Mouse (Mus musculus): ENCODE measurements around the gene Grm4. TPM values are rescaled to one million over a fixed set of nuclear protein-coding genes. Genes with fewer than 3 reads are reported as not detected.

Gene Grm4
- polyA plus RNA-seq, 1 experiment from 2014 or later: 0.68 TPM

DNA sequence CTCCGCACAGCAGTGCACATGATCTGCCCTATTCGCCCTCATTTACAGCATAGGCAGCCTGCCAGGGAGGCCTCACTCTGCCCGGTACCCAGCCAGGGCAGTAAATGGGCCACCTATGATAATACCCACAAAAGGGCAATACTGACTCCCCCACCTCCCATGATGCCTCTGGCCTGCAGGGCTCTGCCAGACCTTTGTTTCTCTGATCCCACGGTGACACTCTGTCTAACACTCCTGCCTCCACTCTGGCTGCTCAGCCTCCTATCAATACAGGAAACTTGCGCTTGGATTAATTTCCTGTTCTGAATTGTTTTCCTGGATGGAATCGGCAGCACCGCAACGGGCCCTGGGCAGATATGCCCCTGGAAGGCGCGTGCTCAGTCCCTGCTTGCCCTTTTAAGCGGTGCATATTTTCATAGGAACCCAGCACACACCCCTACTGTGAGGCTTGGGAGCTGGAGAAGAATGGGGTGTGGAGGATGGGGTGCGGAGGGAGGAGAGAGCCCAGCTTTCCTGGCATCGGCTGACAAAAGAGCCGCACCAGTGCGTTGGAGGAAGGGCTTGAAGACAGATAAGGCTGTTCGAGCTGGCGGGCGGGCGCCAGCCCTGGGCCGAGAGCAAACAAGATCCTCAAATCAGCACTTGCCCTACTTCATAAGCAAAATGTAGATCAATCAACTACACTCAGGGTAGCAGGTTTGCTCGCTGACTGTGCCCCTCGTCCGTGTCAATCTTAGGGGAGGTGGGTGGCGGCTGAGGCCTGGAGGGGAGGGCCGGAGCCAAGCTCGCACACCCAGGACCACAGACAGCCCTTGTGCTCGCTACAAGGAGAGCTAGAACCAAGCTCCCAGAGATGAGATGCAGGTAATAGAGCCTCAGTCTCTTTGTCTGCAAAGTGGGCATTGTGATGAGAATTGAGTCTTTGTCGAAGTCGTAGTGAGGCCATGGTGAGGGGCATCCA is 40.8 kb downstream of the Grm4 start:
- Histone ChIP-seq H3K27ac (0 out of 2 replicates have a peak overlapping the region, but pooled peaks have one; percentile 20), H3K4me1 (peaks cover 8% of the 10 kb centered on the region; the same call in 1 of the 2 replicates), H3K9ac (no peak overlapping the region), H3K9me3 (no peaks in the 10 kb centered on the region), H3K36me3 (no peaks in the 10 kb centered on the region), H3K4me2 (replicated peaks) (peak overlapping the region; percentile 17), H3K4me3 (no peak overlapping the region), H3K27me3 (no peaks in the 10 kb centered on the region)
- ATAC-seq (ENCODE audit: insufficient number of reproducible peaks, insufficient read depth, low FRiP score, low TSS enrichment): no peak
- 48% methylated on average over 29 of the region's 29 CpGs for WGBS

- Histone ChIP-seq H3K36me3 (no peaks in the 10 kb centered on the region), H3K9ac (no peak overlapping the region), H3K27me3 (no peaks in the 10 kb centered on the region), H3K4me1 (peaks cover 6% of the 10 kb centered on the region; the same call in 1 of the 2 replicates), H3K4me3 (no peak overlapping the region), H3K9me3 (no peaks in the 10 kb centered on the region), H3K4me2 (replicated peaks) (no peak overlapping the region), H3K27ac (no peak overlapping the region)
- 88% methylated on average over 11 of the region's 11 CpGs for WGBS
- no peak for ATAC-seq (ENCODE audit: insufficient number of reproducible peaks, insufficient read depth, low FRiP score, low TSS enrichment)
Observed at GRCm38 (mm10) chr17:27475650-27476049, 45.6 kb downstream of the Grm4 start.

DNA sequence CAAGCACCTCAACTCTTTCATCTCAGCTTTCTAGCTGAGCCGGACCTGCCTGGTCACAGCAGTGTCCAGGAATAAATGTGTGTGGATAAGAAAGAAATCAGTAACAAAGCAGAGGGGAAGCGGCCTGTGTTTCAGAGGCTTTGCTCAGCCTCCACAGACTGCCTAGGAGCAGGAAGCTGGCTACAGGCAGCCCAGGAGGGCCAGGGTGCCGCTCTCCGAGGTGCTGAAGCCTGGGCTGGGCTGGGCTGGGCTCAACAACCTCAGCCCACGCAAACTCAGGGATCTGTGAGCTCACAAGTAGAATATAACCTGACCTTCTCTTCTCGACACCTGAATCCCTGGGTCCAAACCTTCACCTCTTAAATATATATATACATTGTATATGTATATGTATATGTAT is 54.6 kb downstream of the Grm4 start:
- no peak for ATAC-seq (ENCODE audit: insufficient number of reproducible peaks, insufficient read depth, low FRiP score, low TSS enrichment)
- Histone ChIP-seq H3K9ac (no peak overlapping the region), H3K4me3 (no peak overlapping the region), H3K36me3 (no peaks in the 10 kb centered on the region), H3K4me1 (no peaks in the 10 kb centered on the region), H3K9me3 (no peaks in the 10 kb centered on the region), H3K27ac (no peak overlapping the region), H3K4me2 (replicated peaks) (no peak overlapping the region), H3K27me3 (no peaks in the 10 kb centered on the region)
- 21% methylated on average over 6 of the region's 6 CpGs for WGBS

- Histone ChIP-seq H3K36me3 (no peaks in the 10 kb centered on the region), H3K27ac (no peak overlapping the region), H3K27me3 (no peaks in the 10 kb centered on the region), H3K4me3 (no peak overlapping the region), H3K9me3 (no peaks in the 10 kb centered on the region), H3K4me1 (no peaks in the 10 kb centered on the region), H3K9ac (no peak overlapping the region), H3K4me2 (replicated peaks) (no peak overlapping the region)
- 77% methylated on average over 8 of the region's 8 CpGs for WGBS
- ATAC-seq (ENCODE audit: insufficient number of reproducible peaks, insufficient read depth, low FRiP score, low TSS enrichment): no peak
Observed at GRCm38 (mm10) chr17:27465924-27466323, 55.3 kb downstream of the Grm4 start.

GRCm38 (mm10) chr17:27464327-27464962 is 56.8 kb downstream of the Grm4 start:
- no peak overlapping the region for H3K27ac ChIP-seq
- H3K4me3 ChIP-seq: no peak overlapping the region
- H3K9me3 ChIP-seq: no peaks in the 10 kb centered on the region
- H3K9ac ChIP-seq: no peak overlapping the region
- no peaks in the 10 kb centered on the region for H3K27me3 ChIP-seq
- ATAC-seq (ENCODE audit: insufficient number of reproducible peaks, insufficient read depth, low FRiP score, low TSS enrichment): no peak
- WGBS: 47% methylated on average over 8 of the region's 8 CpGs
- no peaks in the 10 kb centered on the region for H3K4me1 ChIP-seq
- no peaks in the 10 kb centered on the region for H3K36me3 ChIP-seq
- H3K4me2 ChIP-seq (replicated peaks): no peak overlapping the region

DNA sequence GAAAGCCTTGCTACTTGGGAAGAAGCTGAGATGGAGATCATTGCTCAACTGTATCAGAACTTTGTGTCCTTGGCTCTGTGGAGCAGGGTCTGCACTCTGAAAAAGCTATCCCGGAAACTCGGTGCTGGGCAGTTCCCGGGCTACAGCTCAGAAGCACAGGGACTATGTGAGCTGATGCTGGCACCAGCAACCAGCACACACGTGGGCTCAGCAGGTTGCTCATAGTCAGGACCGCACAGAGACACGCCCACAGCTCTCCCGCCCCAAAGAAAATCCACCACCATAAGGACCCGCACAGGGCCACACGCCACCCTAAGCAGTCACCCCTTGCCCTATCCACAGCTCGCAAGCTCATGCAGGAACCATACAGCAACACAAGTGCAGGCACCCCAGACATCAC is 61.2 kb downstream of the Grm4 start:
- no peaks in the 10 kb centered on the region for H3K4me1 ChIP-seq
- H3K27ac ChIP-seq: no peak overlapping the region
- H3K27me3 ChIP-seq: no peaks in the 10 kb centered on the region
- no peak overlapping the region for H3K4me2 ChIP-seq (replicated peaks)
- WGBS: 74% methylated on average over 10 of the region's 10 CpGs
- H3K4me3 ChIP-seq: no peak overlapping the region
- no peaks in the 10 kb centered on the region for H3K9me3 ChIP-seq
- H3K9ac ChIP-seq: no peak overlapping the region
- no peaks in the 10 kb centered on the region for H3K36me3 ChIP-seq
- ATAC-seq (ENCODE audit: insufficient number of reproducible peaks, insufficient read depth, low FRiP score, low TSS enrichment): no peak

- no peak overlapping the region for H3K27ac ChIP-seq
- H3K9me3 ChIP-seq: no peaks in the 10 kb centered on the region
- H3K4me3 ChIP-seq: no peak overlapping the region
- H3K36me3 ChIP-seq: no peaks in the 10 kb centered on the region
- WGBS: 91% methylated on average over 3 of the region's 3 CpGs
- H3K4me2 ChIP-seq (replicated peaks): no peak overlapping the region
- ATAC-seq (ENCODE audit: insufficient number of reproducible peaks, insufficient read depth, low FRiP score, low TSS enrichment): no peak
- H3K27me3 ChIP-seq: no peaks in the 10 kb centered on the region
- no peak overlapping the region for H3K9ac ChIP-seq
- H3K4me1 ChIP-seq: no peaks in the 10 kb centered on the region
Observed at GRCm38 (mm10) chr17:27459241-27459640, 62.0 kb downstream of the Grm4 start.

GRCm38 (mm10) chr17:27457863-27458494 is 63.2 kb downstream of the Grm4 start:
- ATAC-seq (ENCODE audit: insufficient number of reproducible peaks, insufficient read depth, low FRiP score, low TSS enrichment): no peak
- WGBS: 73% methylated on average over 3 of the region's 3 CpGs

DNA sequence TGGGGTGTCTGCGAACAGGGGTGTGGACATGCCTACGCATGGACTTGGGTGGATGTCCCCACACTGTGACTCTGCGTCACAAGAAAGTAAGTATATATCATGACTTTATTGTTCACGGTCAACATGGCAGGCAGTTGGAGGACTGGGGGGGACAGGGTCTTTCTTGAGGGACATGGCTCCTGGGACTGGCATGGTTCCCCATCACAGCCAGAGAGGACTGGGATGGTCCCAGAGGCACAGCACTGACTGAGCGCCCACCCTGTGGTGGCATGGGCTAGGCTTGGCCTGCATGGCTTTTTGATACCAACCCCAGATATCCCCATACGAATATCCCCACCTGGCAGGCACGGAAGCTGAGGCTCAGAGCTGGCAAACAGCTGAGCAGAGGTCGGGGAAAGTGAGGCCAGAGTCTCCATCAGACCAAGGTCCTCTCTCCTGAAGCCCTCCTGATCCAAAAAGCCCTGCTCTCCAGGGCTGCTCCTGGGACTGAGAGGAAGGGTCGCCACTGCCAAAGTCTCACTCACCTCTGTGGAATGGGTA is 64.1 kb downstream of the Grm4 start:
- Histone ChIP-seq H3K9ac (no peak overlapping the region), H3K4me1 (no peaks in the 10 kb centered on the region), H3K36me3 (no peaks in the 10 kb centered on the region), H3K27ac (no peak overlapping the region), H3K4me3 (no peak overlapping the region), H3K9me3 (no peaks in the 10 kb centered on the region), H3K27me3 (no peaks in the 10 kb centered on the region), H3K4me2 (replicated peaks) (no peak overlapping the region)
- ATAC-seq (ENCODE audit: insufficient number of reproducible peaks, insufficient read depth, low FRiP score, low TSS enrichment): no peak
- 90% methylated on average over 9 of the region's 9 CpGs for WGBS

More at GRCm38 (mm10) chr17:27457863-27458494, 63.2 kb downstream of the Grm4 start:
- H3K4me3 ChIP-seq: no peak overlapping the region
- no peaks in the 10 kb centered on the region for H3K4me1 ChIP-seq
- H3K27me3 ChIP-seq: no peaks in the 10 kb centered on the region
- no peak overlapping the region for H3K4me2 ChIP-seq (replicated peaks)
- no peaks in the 10 kb centered on the region for H3K36me3 ChIP-seq
- H3K9ac ChIP-seq: no peak overlapping the region
- no peaks in the 10 kb centered on the region for H3K9me3 ChIP-seq
- H3K27ac ChIP-seq: no peak overlapping the region

DNA sequence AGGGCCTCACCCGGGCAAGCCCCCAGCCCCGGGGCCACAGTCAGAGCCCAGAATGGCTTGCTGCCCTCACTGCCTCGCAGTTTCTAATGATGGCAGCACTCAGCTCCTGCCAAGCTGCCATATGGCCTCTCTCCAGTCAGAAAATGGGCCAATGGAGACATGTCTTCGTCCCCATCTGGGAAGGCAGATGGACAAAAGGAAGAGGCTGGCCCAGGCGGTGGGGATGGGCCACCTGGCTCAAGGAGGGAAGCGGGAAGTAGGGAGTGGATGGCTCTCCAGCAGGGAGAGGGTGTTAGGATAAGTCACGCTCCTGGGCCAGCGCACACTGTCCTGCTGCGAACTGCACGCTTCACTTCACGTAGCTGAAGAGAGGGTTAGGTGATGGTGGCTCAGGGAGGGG is 64.8 kb downstream of the Grm4 start:
- Histone ChIP-seq H3K9ac (no peak overlapping the region), H3K4me2 (replicated peaks) (no peak overlapping the region), H3K4me1 (no peaks in the 10 kb centered on the region), H3K27me3 (no peaks in the 10 kb centered on the region), H3K4me3 (no peak overlapping the region), H3K36me3 (no peaks in the 10 kb centered on the region), H3K27ac (no peak overlapping the region), H3K9me3 (no peaks in the 10 kb centered on the region)
- 74% methylated on average over 11 of the region's 11 CpGs for WGBS
- no peak for ATAC-seq (ENCODE audit: insufficient number of reproducible peaks, insufficient read depth, low FRiP score, low TSS enrichment)

GRCm38 (mm10) chr17:27455012-27455784 is 66.0 kb downstream of the Grm4 start:
- H3K9ac ChIP-seq: no peak overlapping the region
- no peaks in the 10 kb centered on the region for H3K36me3 ChIP-seq
- ATAC-seq (ENCODE audit: insufficient number of reproducible peaks, insufficient read depth, low FRiP score, low TSS enrichment): no peak
- H3K4me1 ChIP-seq: no peaks in the 10 kb centered on the region
- no peaks in the 10 kb centered on the region for H3K27me3 ChIP-seq
- WGBS: 82% methylated on average over 9 of the region's 9 CpGs
- H3K27ac ChIP-seq: no peak overlapping the region
- no peak overlapping the region for H3K4me3 ChIP-seq
- no peak overlapping the region for H3K4me2 ChIP-seq (replicated peaks)
- no peaks in the 10 kb centered on the region for H3K9me3 ChIP-seq

Data from embryonic facial prominence, embryonic 12.5 days (tissue).